Mouse (Mus musculus): ENCODE measurements around the gene Adk. TPM values are rescaled to one million over a fixed set of nuclear protein-coding genes. Genes with fewer than 3 reads are reported as not detected.

The Adk gene
- total and polyA plus RNA-seq, 3 experiments: 47.9 to 129 (median 59.0) TPM

GRCm38 (mm10) chr14:21078511-21078910, 26.1 kb downstream of the Adk start:
- dilution Hi-C loops (cut with MboI; ENCODE audit: extremely low pct_ligation_motif_present, extremely low pct_unique_long_range_greater_than_20kb, low sequenced_read_pairs): no loop called here
- in situ Hi-C loops (cut with MboI; ENCODE audit: low pct_ligation_motif_present, low pct_unique_long_range_greater_than_20kb, low sequenced_read_pairs): no loop called here
- no peaks in the 10 kb centered on the region for H3K27me3 ChIP-seq (replicated peaks)
- H3K36me3 ChIP-seq (replicated peaks in 1 of 2; ENCODE audit: control insufficient read depth in 1 of 2, insufficient read depth in 1 of 2, low read length in 1 of 2): peaks cover 0 to 3% of the 10 kb centered on the region in 2 experiments
- DNase-seq (ENCODE audit: extremely low read depth): no peak
- no peaks in the 10 kb centered on the region for H3K79me2 ChIP-seq (replicated peaks; ENCODE audit: control insufficient read depth, extremely low read depth, insufficient read depth, poor library complexity, severe bottlenecking)
- H3K9ac ChIP-seq (ENCODE audit: insufficient read depth, low read depth): no peak overlapping the region
- TF ChIP-seq GABPA (IDR thresholded peaks at IDR 0.05; ENCODE audit: insufficient replicate concordance, low read depth, low read length) (no peak), MXI1 (IDR thresholded peaks at IDR 0.05; ENCODE audit: low read depth, low read length) (no peak), ZMIZ1 (IDR thresholded peaks at IDR 0.05; ENCODE audit: low read depth, low read length) (no peak), USF2 (conservative IDR thresholded peaks at IDR 0.05; ENCODE audit: low read depth, low read length) (no peak), UBTF (IDR thresholded peaks at IDR 0.05; ENCODE audit: low read depth, low read length) (no peak), HCFC1 (IDR thresholded peaks at IDR 0.05; ENCODE audit: low read depth, low read length) (no peak), MAX (IDR thresholded peaks at IDR 0.05; ENCODE audit: low read length) (no peak), PAX5 (IDR thresholded peaks at IDR 0.05; ENCODE audit: low read length) (no peak), POLR2AphosphoS2 (IDR thresholded peaks at IDR 0.05; ENCODE audit: low read depth, low read length) (no peak), POLR2A (IDR thresholded peaks at IDR 0.05; ENCODE audit: low read depth, low read length) (no peak), E2F4 (IDR thresholded peaks at IDR 0.05; ENCODE audit: insufficient replicate concordance, low read depth, low read length) (no peak), MYC (IDR thresholded peaks at IDR 0.05; ENCODE audit: low read depth, low read length) (no peak), BHLHE40 (IDR thresholded peaks at IDR 0.05; ENCODE audit: low read depth, low read length) (no peak), MAZ (IDR thresholded peaks at IDR 0.05; ENCODE audit: low read depth, low read length) (no peak), EP300 (IDR thresholded peaks at IDR 0.05; ENCODE audit: low read length) (no peak), IRF4 (IDR thresholded peaks at IDR 0.05; ENCODE audit: low read depth, low read length) (no peak), CHD1 (IDR thresholded peaks at IDR 0.05; ENCODE audit: low read depth, low read length) (no peak), TCF12 (IDR thresholded peaks at IDR 0.05; ENCODE audit: low read depth, low read length) (no peak), CTCF (conservative IDR thresholded peaks at IDR 0.05 in 1 of 2, IDR thresholded peaks at IDR 0.05 in 1 of 2; ENCODE audit: low read depth in 2 of 2, low read length in 2 of 2) (no peak)
- H3K4me2 ChIP-seq (ENCODE audit: insufficient read depth, low read depth, poor library complexity, severe bottlenecking): no peak overlapping the region
- no peak overlapping the region for H3K4me3 ChIP-seq (replicated peaks in 1 of 3; ENCODE audit: low read depth in 2 of 3, low read length in 2 of 3, poor library complexity in 1 of 3)
- H3K9me3 ChIP-seq (replicated peaks; ENCODE audit: low read length): no peaks in the 10 kb centered on the region
- H3K27ac ChIP-seq (ENCODE audit: insufficient read depth, low read depth): no peak overlapping the region
- peaks cover 2 to 28% of the 10 kb centered on the region in 2 experiments; a peak in 2 of 4 replicates for H3K4me1 ChIP-seq (ENCODE audit: control insufficient read depth in 1 of 2, insufficient read depth in 2 of 2)

GRCm38 (mm10) chr14:21082823-21083222, 30.4 kb downstream of the Adk start:
- Histone ChIP-seq H3K9me3 (replicated peaks; ENCODE audit: low read length) (no peaks in the 10 kb centered on the region), H3K27me3 (replicated peaks) (no peaks in the 10 kb centered on the region), H3K27ac (ENCODE audit: insufficient read depth, low read depth) (no peak overlapping the region), H3K4me3 (replicated peaks in 1 of 3; ENCODE audit: low read depth in 2 of 3, low read length in 2 of 3, poor library complexity in 1 of 3) (no peak overlapping the region), H3K4me1 (ENCODE audit: control insufficient read depth in 1 of 2, insufficient read depth in 2 of 2) (peaks cover 0 to 15% of the 10 kb centered on the region in 2 experiments; a peak in 2 of 4 replicates), H3K4me2 (ENCODE audit: insufficient read depth, low read depth, poor library complexity, severe bottlenecking) (no peak overlapping the region), H3K79me2 (replicated peaks; ENCODE audit: control insufficient read depth, extremely low read depth, insufficient read depth, poor library complexity, severe bottlenecking) (no peaks in the 10 kb centered on the region), H3K9ac (ENCODE audit: insufficient read depth, low read depth) (no peak overlapping the region), H3K36me3 (replicated peaks in 1 of 2; ENCODE audit: control insufficient read depth in 1 of 2, insufficient read depth in 1 of 2, low read length in 1 of 2) (peaks cover 0 to 3% of the 10 kb centered on the region in 2 experiments)
- DNase-seq (ENCODE audit: extremely low read depth): no peak
- in situ Hi-C loops (cut with MboI; ENCODE audit: low pct_ligation_motif_present, low pct_unique_long_range_greater_than_20kb, low sequenced_read_pairs): no loop called here
- dilution Hi-C loops (cut with MboI; ENCODE audit: extremely low pct_ligation_motif_present, extremely low pct_unique_long_range_greater_than_20kb, low sequenced_read_pairs): no loop called here
- no peak for TF ChIP-seq KAT2A (IDR thresholded peaks at IDR 0.05; ENCODE audit: insufficient replicate concordance, low read length)
- TF ChIP-seq MAZ (IDR thresholded peaks at IDR 0.05; ENCODE audit: low read depth, low read length): no peak
- TF ChIP-seq HCFC1 (IDR thresholded peaks at IDR 0.05; ENCODE audit: low read depth, low read length): no peak
- TF ChIP-seq USF2 (conservative IDR thresholded peaks at IDR 0.05; ENCODE audit: low read depth, low read length): no peak
- no peak for TF ChIP-seq RCOR1 (conservative IDR thresholded peaks at IDR 0.05; ENCODE audit: low read depth, low read length)
- no peak for TF ChIP-seq USF1 (IDR thresholded peaks at IDR 0.05; ENCODE audit: low read depth, low read length)
- TF ChIP-seq GABPA (IDR thresholded peaks at IDR 0.05; ENCODE audit: insufficient replicate concordance, low read depth, low read length): no peak

Data from CH12.LX (cell line).